Mouse (Mus musculus) testis, adult 10 weeks (tissue): ENCODE data around the gene 4930544D05Rik. TPM values are rescaled to one million over a fixed set of nuclear protein-coding genes. Genes with fewer than 3 reads are reported as not detected.

Experiments
- polyA plus RNA-seq: library from polyadenylated mRNA; stranded (reverse); fragments of 350-450 nt; fragmentation: Illumina TruSeq; extraction: RNeasy Lipid Tissue Mini Kit (QIAGEN cat#74804); gene quantifications from one replicate; pipeline ENCODE4 v1.2.3, GENCODE M21; 2014; ENCODE audit warnings: low read depth, low replicate concordance

Gene 4930544D05Rik
- polyA plus RNA-seq: 5.3 TPM

GRCm38 (mm10) chr11:70615516-70616093, at the start of gene 4930544D05Rik:
4930544D05Rik (plus strand) TSS chr11:70615848.

GRCm38 (mm10) chr11:70619101-70619500, 3.5 kb downstream of the 4930544D05Rik start, which contains the start of gene Chrne:
Chrne (minus strand) TSS chr11:70619216.

GRCm38 (mm10) chr11:70638714-70639278, 23.1 kb downstream of the 4930544D05Rik start, which contains the start of gene Gp1ba:
Gp1ba (plus strand) TSS chr11:70639122.

DNA sequence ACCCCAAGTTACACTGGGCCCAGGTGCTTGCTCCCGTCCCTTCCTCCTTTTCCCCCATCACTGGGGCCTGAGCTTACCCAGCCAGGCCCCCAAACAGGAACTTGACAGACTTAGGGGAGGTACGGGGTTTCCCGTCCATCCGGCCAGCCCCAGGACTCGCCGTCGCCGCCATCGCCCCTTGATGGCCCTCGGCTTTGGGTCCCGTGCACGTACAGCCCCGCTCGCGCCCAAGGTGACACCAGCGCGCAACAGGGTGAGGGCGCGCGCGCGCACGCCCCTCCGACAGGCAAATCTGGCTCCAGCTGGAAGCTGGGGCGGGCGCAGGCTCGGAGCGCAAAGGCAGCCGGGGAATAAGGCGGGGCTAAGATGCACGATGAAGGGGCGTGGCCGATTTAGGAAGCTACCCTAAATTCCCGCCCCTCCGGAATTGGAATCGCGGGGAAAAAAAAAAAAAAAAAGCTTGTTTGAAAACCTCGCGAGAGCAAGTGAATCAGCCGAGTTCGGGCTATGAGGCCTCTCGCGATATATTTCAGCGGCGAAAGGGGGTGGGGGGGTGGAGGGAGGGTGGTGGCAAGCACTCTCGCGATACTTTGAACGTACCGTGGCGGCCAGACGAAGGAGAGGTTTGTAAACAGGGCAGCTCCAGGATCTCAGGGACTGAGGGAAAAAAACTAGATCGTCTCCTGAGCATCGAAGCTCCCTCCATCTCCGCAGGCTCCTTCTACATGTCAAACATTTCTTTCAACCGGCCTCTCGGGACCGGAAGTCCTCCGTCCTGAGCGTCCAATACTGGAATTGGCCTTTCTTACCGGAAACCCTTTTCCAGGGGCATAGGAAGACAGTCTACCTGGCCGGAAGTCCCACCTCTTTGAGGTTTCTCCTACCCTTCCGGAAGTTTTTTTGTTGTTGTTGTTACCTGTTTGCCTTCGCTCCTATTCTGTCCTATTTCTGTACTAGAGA, 31.3 kb downstream of the 4930544D05Rik start, which contains the start of the genes Rnf167 and Slc25a11:
Gene Rnf167 (plus strand): TSS at position 545 of the 960 bp plus-strand sequence.
Gene Slc25a11 (minus strand): TSS at position 789 of the 960 bp plus-strand sequence.

GRCm38 (mm10) chr11:70654198-70654922, 38.7 kb downstream of the 4930544D05Rik start, which contains the start of gene Pfn1:
Pfn1 (minus strand) TSS chr11:70654644.

GRCm38 (mm10) chr11:70656964-70657363, 41.3 kb downstream of the 4930544D05Rik start, which contains the start of gene Eno3:
Eno3 (plus strand) TSS chr11:70657202.

Other genes with a start within 250 kb of the 4930544D05Rik start
- gene Pelp1, start 205.8 kb upstream of the 4930544D05Rik start, polyA plus RNA-seq: 11.9 TPM
- gene Arrb2, start 183.2 kb upstream of the 4930544D05Rik start, polyA plus RNA-seq: 0.35 TPM
- 4.8 TPM for gene Med11, start 163.9 kb upstream of the 4930544D05Rik start, polyA plus RNA-seq
- 18.1 TPM for gene Zmynd15, start 156.4 kb upstream of the 4930544D05Rik start, polyA plus RNA-seq
- gene Cxcl16, start 155.9 kb upstream of the 4930544D05Rik start, polyA plus RNA-seq: 2.3 TPM
- 0.35 TPM for gene Tm4sf5, start 110.6 kb upstream of the 4930544D05Rik start, polyA plus RNA-seq
- not detected for gene Vmo1, start 101.2 kb upstream of the 4930544D05Rik start, polyA plus RNA-seq
- not detected for gene Gltpd2, start 96.7 kb upstream of the 4930544D05Rik start, polyA plus RNA-seq
- gene Psmb6, start 90.5 kb upstream of the 4930544D05Rik start, polyA plus RNA-seq: 20.1 TPM
- not detected for gene Gm40193, start 82.9 kb upstream of the 4930544D05Rik start, polyA plus RNA-seq
- 0.11 TPM for gene Pld2, start 75.8 kb upstream of the 4930544D05Rik start, polyA plus RNA-seq
- 1.7 TPM for gene Mink1, start 53.0 kb upstream of the 4930544D05Rik start, polyA plus RNA-seq
- gene Chrne, start 3.4 kb downstream of the 4930544D05Rik start, polyA plus RNA-seq: 5.3 TPM
- not detected for gene Gp1ba, start 23.3 kb downstream of the 4930544D05Rik start, polyA plus RNA-seq
- 35.2 TPM for gene Rnf167, start 31.4 kb downstream of the 4930544D05Rik start, polyA plus RNA-seq
- 6.2 TPM for gene Slc25a11, start 31.6 kb downstream of the 4930544D05Rik start, polyA plus RNA-seq
- gene Pfn1, start 38.8 kb downstream of the 4930544D05Rik start, polyA plus RNA-seq: 33.1 TPM
- 12.7 TPM for gene Eno3, start 41.4 kb downstream of the 4930544D05Rik start, polyA plus RNA-seq
- gene Spag7, start 53.6 kb downstream of the 4930544D05Rik start, polyA plus RNA-seq: 22.5 TPM
- gene Camta2, start 72.3 kb downstream of the 4930544D05Rik start, polyA plus RNA-seq: 0.31 TPM
- gene Inca1, start 84.3 kb downstream of the 4930544D05Rik start, polyA plus RNA-seq: 10.2 TPM
- gene Kif1c, start 84.7 kb downstream of the 4930544D05Rik start, polyA plus RNA-seq: 1.5 TPM
- gene Zfp3, start 148.4 kb downstream of the 4930544D05Rik start, polyA plus RNA-seq: 2.9 TPM
- not detected for gene Scimp, start 196.7 kb downstream of the 4930544D05Rik start, polyA plus RNA-seq
- gene Rabep1, start 228.9 kb downstream of the 4930544D05Rik start, polyA plus RNA-seq: 44.8 TPM